Mouse (Mus musculus) small intestine, adult 2 months (tissue): ENCODE data around the gene Rbm19.

Experiments
- CTCF ChIP-seq: fragments of 200-500 bp; IDR thresholded peaks from 2 replicates; pipeline ENCODE4 v1.5.1; 2012; ENCODE audit warnings: low read depth, mild to moderate bottlenecking, control low read depth, inconsistent platforms, low read length, moderate library complexity, mixed read lengths; ENCODE audit not compliant: insufficient replicate concordance, insufficient read length; ENCODE audit errors: extremely low read depth
- POLR2A ChIP-seq: fragments of 200-500 bp; IDR thresholded peaks from 2 replicates; pipeline ENCODE4 v1.6.1; 2012; ENCODE audit warnings: low read depth, mild to moderate bottlenecking, control low read depth, inconsistent platforms, low read length, moderate library complexity

DNA sequence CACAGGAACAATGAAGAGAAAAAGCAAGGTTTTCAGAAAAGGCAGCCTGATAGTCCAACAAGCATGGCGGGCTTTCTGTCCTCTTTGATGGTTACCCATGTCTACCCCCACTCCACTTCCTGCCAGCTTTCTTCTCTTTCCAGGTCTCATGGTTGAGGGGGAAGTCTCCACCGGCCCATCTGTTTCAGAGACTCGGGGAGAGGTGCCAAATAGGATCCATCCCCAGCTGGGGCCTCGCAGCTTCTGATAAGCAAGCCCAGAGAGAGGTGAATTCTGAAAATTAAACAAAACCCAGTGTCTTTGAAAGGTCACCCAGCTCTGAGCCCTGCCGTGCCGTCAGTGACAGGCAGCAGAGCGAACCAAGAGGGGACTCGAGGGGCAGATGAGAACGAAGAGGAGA is 42.2 kb upstream of the Rbm19 start:
- no peak for TF ChIP-seq POLR2A
- TF ChIP-seq CTCF = no peak
